Mouse (Mus musculus): ENCODE data around the gene Gm21974. TPM values are rescaled to one million over a fixed set of nuclear protein-coding genes. Genes with fewer than 3 reads are reported as not detected.

Gene Gm21974
- total and polyA plus RNA-seq, 3 experiments = not detected

DNA sequence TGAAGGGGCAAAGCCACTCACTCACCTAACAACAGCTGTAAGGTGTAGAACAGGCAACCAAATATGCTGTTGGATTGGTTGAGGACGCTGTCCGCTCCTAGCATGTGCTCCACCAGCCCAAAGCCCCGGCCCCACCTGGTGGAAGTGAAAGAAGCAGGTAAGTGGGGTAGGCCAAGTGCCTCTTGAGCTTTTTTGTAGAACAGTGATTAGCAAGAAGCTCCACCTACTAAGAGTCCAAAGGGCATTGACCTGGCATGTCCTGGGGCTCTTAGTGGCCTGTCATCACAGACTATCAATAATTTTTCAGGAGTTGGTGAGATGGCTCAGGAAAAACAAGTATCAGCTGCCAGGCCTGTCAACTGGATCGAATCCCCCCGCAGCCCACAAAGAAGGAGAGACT is 774 bp downstream of the Gm21974 start:
- H3K36me3 ChIP-seq (ENCODE audit: control insufficient read depth in 1 of 2, insufficient read depth in 2 of 2, low read length in 2 of 2) = peaks cover 0 to 15% of the 10 kb centered on the region in 2 experiments; a peak in 2 of 4 replicates
- H3K9ac ChIP-seq (ENCODE audit: control insufficient read depth, low read depth, low read length, poor library complexity, severe bottlenecking) = peak overlapping the region; percentile 76; the same call in 1 of the 2 replicates
- TF ChIP-seq JUND (IDR thresholded peaks at IDR 0.05; ENCODE audit: low read depth, low read length) (no peak), RCOR1 (IDR thresholded peaks at IDR 0.05; ENCODE audit: low read depth, low read length) (no peak), CHD1 (IDR thresholded peaks at IDR 0.05; ENCODE audit: low read depth, low read length) (no peak), MEF2A (IDR thresholded peaks at IDR 0.05; ENCODE audit: extremely low read depth, insufficient replicate concordance, low read depth, low read length, poor library complexity, severe bottlenecking) (no peak), POLR2AphosphoS5 (IDR thresholded peaks at IDR 0.05; ENCODE audit: borderline replicate concordance, low read depth, low read length) (no peak), GABPA (IDR thresholded peaks at IDR 0.05; ENCODE audit: low read depth, low read length) (no peak), EP300 (IDR thresholded peaks at IDR 0.05; ENCODE audit: low read depth in 1 of 2, low read length in 2 of 2) (no peak), E2F4 (IDR thresholded peaks at IDR 0.05; ENCODE audit: borderline replicate concordance, low read depth, low read length) (no peak)
- H3K4me1 ChIP-seq (ENCODE audit: control insufficient read depth in 1 of 2, insufficient read depth in 2 of 2, low read length in 2 of 2) = peaks cover 18 to 31% of the 10 kb centered on the region in 2 experiments
- no peaks in the 10 kb centered on the region for H3K79me2 ChIP-seq (ENCODE audit: control insufficient read depth, insufficient read depth, low read length, poor library complexity)
- no peak overlapping the region for H3K27ac ChIP-seq (ENCODE audit: control insufficient read depth, low read depth, low read length)
- no peaks in the 10 kb centered on the region for H3K9me3 ChIP-seq (replicated peaks; ENCODE audit: insufficient read depth, low read length)
- no peaks in the 10 kb centered on the region for H3K27me3 ChIP-seq (ENCODE audit: control insufficient read depth in 1 of 2, insufficient read depth in 2 of 2, low read length in 2 of 2)
- peak overlapping the region in 1 of 2 experiments; percentile 75; a peak in 1 of 4 replicates for H3K4me3 ChIP-seq (ENCODE audit: control insufficient read depth in 1 of 2, insufficient read depth in 1 of 2, low read depth in 2 of 2, low read length in 2 of 2)
- no peak for DNase-seq (ENCODE audit: low read depth, low spot score)

DNA sequence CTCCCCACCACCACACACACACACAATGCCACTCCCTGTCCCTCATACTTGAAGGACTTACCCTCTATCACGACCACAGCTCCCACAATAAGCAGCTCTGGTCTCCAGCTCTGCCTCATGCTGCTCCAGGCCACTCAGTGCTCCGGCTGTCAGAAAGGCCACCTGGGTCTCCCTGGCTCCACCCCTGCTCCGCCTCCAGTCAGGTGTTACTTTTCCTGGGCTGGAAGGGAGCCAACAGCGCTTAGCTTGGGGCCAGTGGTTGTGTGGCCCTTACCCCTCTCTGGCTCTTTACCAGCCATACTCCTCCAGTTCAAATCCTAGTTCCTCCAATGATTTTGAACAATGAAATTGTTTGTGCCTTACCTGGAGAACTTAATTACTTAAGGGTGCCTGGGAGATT is 4.5 kb downstream of the Gm21974 start, which contains the start of gene Prss53:
Prss53 (minus strand) TSS at position 173 of the 400 bp plus-strand sequence.
- H3K9ac ChIP-seq (ENCODE audit: control insufficient read depth, low read depth, low read length, poor library complexity, severe bottlenecking) = no peak within 1 kb of the TSS
- peaks cover 6 to 7% of the 10 kb centered on the region in 2 experiments; a peak in 2 of 4 replicates for H3K36me3 ChIP-seq (ENCODE audit: control insufficient read depth in 1 of 2, insufficient read depth in 2 of 2, low read length in 2 of 2)
- no peaks in the 10 kb centered on the region for H3K9me3 ChIP-seq (replicated peaks; ENCODE audit: insufficient read depth, low read length)
- no peak for TF ChIP-seq POLR2AphosphoS5 (IDR thresholded peaks at IDR 0.05; ENCODE audit: borderline replicate concordance, low read depth, low read length)
- no peak for TF ChIP-seq CTCF (IDR thresholded peaks at IDR 0.05 in 2 of 3, conservative IDR thresholded peaks at IDR 0.05 in 1 of 3; ENCODE audit: control insufficient read depth in 1 of 3, insufficient read depth in 1 of 3, low read depth in 2 of 3, low read length in 3 of 3, poor library complexity in 1 of 3, severe bottlenecking in 1 of 3)
- H3K27ac ChIP-seq (ENCODE audit: control insufficient read depth, low read depth, low read length) = no peak within 1 kb of the TSS
- H3K4me1 ChIP-seq (ENCODE audit: control insufficient read depth in 1 of 2, insufficient read depth in 2 of 2, low read length in 2 of 2) = peaks cover 0 to 13% of the 10 kb centered on the region in 2 experiments; a peak in 3 of 4 replicates
- no peak for DNase-seq (ENCODE audit: low read depth, low spot score)
- no peak within 1 kb of the TSS for H3K4me3 ChIP-seq (ENCODE audit: control insufficient read depth in 1 of 2, insufficient read depth in 1 of 2, low read depth in 2 of 2, low read length in 2 of 2)
- H3K27me3 ChIP-seq (ENCODE audit: control insufficient read depth in 1 of 2, insufficient read depth in 2 of 2, low read length in 2 of 2) = no peaks in the 10 kb centered on the region
- no peaks in the 10 kb centered on the region for H3K79me2 ChIP-seq (ENCODE audit: control insufficient read depth, insufficient read depth, low read length, poor library complexity)

DNA sequence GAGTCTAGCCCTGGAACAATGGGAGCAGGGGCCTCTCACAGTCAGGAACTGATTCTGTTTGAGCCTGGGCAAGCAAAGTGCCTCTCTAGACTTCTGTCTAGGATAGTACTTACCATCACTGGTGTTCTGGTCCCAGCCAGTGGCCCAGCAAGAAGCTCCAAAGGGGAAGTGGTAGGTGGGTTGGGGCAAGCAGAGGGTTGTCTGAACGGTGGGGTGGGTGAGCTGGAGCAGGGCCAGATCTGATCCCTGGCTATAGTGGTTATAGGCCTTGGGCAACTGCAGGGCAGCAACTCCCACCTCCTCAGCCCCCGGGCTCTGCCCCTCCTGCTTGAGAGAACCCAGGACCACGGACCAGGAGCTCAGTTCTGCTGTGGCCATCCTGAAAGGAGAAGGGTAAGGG is 6.4 kb downstream of the Gm21974 start:
- no peak overlapping the region for H3K4me3 ChIP-seq (ENCODE audit: control insufficient read depth in 1 of 2, insufficient read depth in 1 of 2, low read depth in 2 of 2, low read length in 2 of 2)
- TF ChIP-seq POLR2AphosphoS2 (IDR thresholded peaks at IDR 0.05; ENCODE audit: low read length) (no peak), ELF1 (IDR thresholded peaks at IDR 0.05; ENCODE audit: low read depth, low read length) (no peak)
- peaks cover 8 to 26% of the 10 kb centered on the region in 2 experiments; a peak in 3 of 4 replicates for H3K36me3 ChIP-seq (ENCODE audit: control insufficient read depth in 1 of 2, insufficient read depth in 2 of 2, low read length in 2 of 2)
- H3K27ac ChIP-seq (ENCODE audit: control insufficient read depth, low read depth, low read length) = no peak overlapping the region
- DNase-seq (ENCODE audit: low read depth, low spot score) = peak; percentile 44
- no peaks in the 10 kb centered on the region for H3K9me3 ChIP-seq (replicated peaks; ENCODE audit: insufficient read depth, low read length)
- H3K9ac ChIP-seq (ENCODE audit: control insufficient read depth, low read depth, low read length, poor library complexity, severe bottlenecking) = no peak overlapping the region
- peaks cover 10 to 21% of the 10 kb centered on the region in 2 experiments for H3K4me1 ChIP-seq (ENCODE audit: control insufficient read depth in 1 of 2, insufficient read depth in 2 of 2, low read length in 2 of 2)
- H3K79me2 ChIP-seq (ENCODE audit: control insufficient read depth, insufficient read depth, low read length, poor library complexity) = peaks cover 10% of the 10 kb centered on the region
- H3K27me3 ChIP-seq (ENCODE audit: control insufficient read depth in 1 of 2, insufficient read depth in 2 of 2, low read length in 2 of 2) = no peaks in the 10 kb centered on the region

Data from MEL (cell line).